Mouse (Mus musculus) heart, postnatal 0 days (tissue): Measurements from ENCODE around the gene Clec9a.

Experiments
- CTCF ChIP-seq: IDR thresholded peaks from 2 replicates; pipeline ENCODE4 v1.5.1; 2016; ENCODE audit warnings: antibody characterized with exemption, control low read depth, low read depth
- EP300 ChIP-seq: IDR thresholded peaks from 2 replicates; pipeline ENCODE4 v1.6.1; 2016; ENCODE audit warnings: antibody characterized with exemption, low read depth

DNA sequence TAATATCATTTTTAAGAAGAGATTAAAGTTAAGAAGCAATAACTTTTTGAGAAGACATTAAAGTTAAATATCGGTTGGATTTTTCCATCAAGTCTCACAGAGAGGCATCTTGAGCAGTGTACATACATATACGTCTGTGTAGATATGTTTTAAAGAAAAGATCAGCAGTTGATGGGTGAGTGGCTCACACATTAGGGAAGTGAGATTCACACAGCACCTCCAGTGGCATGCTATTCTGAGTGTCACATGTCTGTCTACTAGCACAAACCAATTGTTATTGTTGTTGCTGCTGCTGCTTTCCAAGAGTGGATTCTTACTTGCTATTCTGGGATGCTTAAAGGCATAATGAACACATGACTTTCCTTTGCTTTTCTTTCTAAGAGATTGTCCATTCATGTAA, 6.3 kb upstream of the Clec9a start:
- TF ChIP-seq CTCF (no peak), EP300 (no peak)
